Mouse (Mus musculus): Measurements from ENCODE around the gene Hoxa6. TPM values are rescaled to one million over a fixed set of nuclear protein-coding genes. Genes with fewer than 3 reads are reported as not detected.

Hoxa6 gene
- polyA plus RNA-seq, 1 experiment = not detected

DNA sequence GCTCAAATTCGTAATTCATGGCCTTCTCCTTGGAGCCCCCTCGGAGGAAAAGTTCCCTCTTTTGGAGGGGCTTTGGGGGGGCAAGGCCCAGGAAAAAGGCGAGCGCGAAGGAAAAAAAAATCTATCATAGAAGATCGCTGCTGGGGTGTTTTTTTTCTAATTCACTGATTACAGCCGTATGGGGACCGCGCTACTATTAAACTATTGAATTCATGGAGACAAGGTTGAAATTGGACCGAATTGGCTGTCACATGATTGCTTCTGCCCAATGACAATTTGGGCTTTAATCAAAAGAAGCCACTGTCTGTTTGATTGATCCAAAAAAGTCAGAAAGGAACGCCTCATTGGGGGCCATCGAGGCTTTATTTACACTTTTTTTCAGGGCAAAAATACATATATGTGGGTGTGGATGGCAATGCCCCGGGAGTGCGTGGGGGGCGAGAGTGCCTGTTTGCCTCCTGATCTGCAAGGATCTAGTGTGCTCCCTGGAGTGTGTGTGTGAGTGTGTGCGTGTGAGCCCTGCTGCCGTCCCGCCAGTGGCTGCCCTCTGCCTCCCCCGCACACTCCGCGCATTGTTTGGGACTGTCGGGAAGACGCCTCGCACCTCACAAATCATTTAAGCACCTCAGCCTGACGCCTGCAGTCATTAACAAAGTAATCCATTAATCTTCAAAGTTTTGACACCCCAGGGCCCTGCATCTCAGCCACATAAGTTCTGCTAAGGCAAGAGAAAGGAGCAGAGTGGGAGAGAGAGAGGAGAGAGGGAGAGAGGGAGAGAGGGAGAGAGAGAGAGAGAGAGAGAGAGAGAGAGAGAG, 43.7 kb downstream of the Hoxa6 start, which contains the start of gene Hoxa2:
Hoxa2 (minus strand) TSS at position 206 of the 815 bp plus-strand sequence.
- no peak within 1 kb of the TSS for H3K27ac ChIP-seq (ENCODE audit: insufficient read depth, low read length)
- H3K9me3 ChIP-seq (replicated peaks; ENCODE audit: control insufficient read depth, insufficient read depth, low read length, poor library complexity, severe bottlenecking) = no peaks in the 10 kb centered on the region
- peaks cover 51% of the 10 kb centered on the region for H3K27me3 ChIP-seq (ENCODE audit: control insufficient read depth, insufficient read depth, low read length, poor library complexity, severe bottlenecking)

DNA sequence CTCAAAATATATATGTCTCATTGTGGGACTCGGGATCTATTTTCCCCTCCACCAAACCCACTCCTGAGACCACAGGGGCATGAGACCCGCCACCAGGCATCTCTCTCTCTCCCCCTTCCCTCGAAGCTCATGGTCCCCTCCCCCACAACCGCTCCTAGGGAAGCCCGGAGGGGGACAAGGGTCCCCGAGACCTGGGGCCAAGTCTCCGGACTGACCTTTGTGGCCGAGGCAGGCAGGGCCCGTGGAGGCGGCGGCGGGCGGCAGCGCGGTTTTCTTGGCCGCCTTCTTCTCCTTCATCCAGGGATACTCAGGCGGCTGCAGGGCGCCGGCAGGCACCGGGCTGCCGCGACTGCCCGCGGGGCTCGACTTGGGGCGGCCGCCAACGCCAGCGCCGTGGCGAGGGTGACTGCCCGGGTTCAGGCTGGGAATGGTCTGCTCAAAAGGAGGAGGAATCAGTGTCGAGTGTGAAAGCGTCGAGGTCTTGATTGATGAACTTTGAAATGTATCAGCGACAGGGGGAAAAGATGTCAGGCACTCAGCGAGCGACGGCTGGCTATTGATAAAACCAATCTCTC, 44.4 kb downstream of the Hoxa6 start:
- H3K4me3 ChIP-seq (ENCODE audit: low read depth, low read length) = peak overlapping the region; percentile 16; the same call in 1 of the 2 replicates
- peaks cover 47% of the 10 kb centered on the region for H3K27me3 ChIP-seq (ENCODE audit: control insufficient read depth, insufficient read depth, low read length, poor library complexity, severe bottlenecking)
- no peak for TF ChIP-seq EP300 (IDR thresholded peaks at IDR 0.05; ENCODE audit: insufficient read depth, low read depth, low read length)
- TF ChIP-seq CTCF (IDR thresholded peaks at IDR 0.05; ENCODE audit: low read depth, low read length) = no peak
- no peak for TF ChIP-seq POLR2A (IDR thresholded peaks at IDR 0.05; ENCODE audit: insufficient read depth, low read length)
- H3K27ac ChIP-seq (ENCODE audit: insufficient read depth, low read length) = no peak overlapping the region
- H3K36me3 ChIP-seq (ENCODE audit: control insufficient read depth, insufficient read depth, low read length, poor library complexity, severe bottlenecking) = no peaks in the 10 kb centered on the region
- H3K9ac ChIP-seq (ENCODE audit: low read depth, poor library complexity, severe bottlenecking) = peak overlapping the region; percentile 21; the same call in 1 of the 2 replicates
- H3K9me3 ChIP-seq (replicated peaks; ENCODE audit: control insufficient read depth, insufficient read depth, low read length, poor library complexity, severe bottlenecking) = no peaks in the 10 kb centered on the region
- H3K4me1 ChIP-seq (ENCODE audit: control insufficient read depth, insufficient read depth, low read length) = peaks cover 7% of the 10 kb centered on the region

More for the DNA sequence above, 43.7 kb downstream of the Hoxa6 start, which contains the start of gene Hoxa2:
- H3K4me1 ChIP-seq (ENCODE audit: control insufficient read depth, insufficient read depth, low read length) = peaks cover 4% of the 10 kb centered on the region
- H3K9ac ChIP-seq (ENCODE audit: low read depth, poor library complexity, severe bottlenecking) = peak within 1 kb of the TSS; percentile 21; the same call in 1 of the 2 replicates
- TF ChIP-seq CTCF (IDR thresholded peaks at IDR 0.05; ENCODE audit: low read depth, low read length) (no peak), EP300 (IDR thresholded peaks at IDR 0.05; ENCODE audit: insufficient read depth, low read depth, low read length) (no peak), POLR2A (IDR thresholded peaks at IDR 0.05; ENCODE audit: insufficient read depth, low read length) (no peak)
- peak within 1 kb of the TSS; percentile 16; the same call in 1 of the 2 replicates for H3K4me3 ChIP-seq (ENCODE audit: low read depth, low read length)
- H3K36me3 ChIP-seq (ENCODE audit: control insufficient read depth, insufficient read depth, low read length, poor library complexity, severe bottlenecking) = no peaks in the 10 kb centered on the region

DNA sequence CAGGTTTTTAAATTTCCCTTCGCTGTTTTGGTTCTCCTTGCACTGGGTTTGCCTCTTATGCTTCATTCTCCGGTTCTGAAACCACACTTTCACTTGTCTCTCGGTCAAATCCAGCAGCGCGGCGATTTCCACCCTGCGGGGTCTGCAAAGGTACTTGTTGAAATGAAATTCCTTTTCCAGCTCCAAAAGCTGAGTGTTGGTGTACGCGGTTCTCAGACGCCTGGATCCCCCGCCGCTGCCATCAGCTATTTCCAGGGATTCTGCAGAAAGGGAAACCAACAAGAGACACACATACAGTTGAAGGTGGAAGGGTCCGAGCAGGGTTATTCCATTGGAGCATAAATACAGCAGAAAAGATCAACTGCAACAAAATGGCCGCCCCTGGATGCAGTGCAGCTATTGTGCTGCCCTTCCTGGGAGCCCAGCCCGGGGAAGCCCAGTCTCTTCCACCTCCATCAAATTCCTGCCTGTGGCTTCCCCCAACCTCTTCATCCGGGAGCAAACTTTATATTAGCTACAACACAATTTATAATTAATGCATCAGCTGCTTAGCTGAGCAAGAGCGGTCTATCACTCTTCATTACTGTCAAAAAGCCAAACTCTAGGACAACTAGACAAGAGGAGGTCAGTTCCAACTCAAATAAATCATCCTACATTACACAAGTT, 45.0 kb downstream of the Hoxa6 start:
- Histone ChIP-seq H3K9ac (ENCODE audit: low read depth, poor library complexity, severe bottlenecking) (no peak overlapping the region), H3K27ac (ENCODE audit: insufficient read depth, low read length) (no peak overlapping the region), H3K4me1 (ENCODE audit: control insufficient read depth, insufficient read depth, low read length) (peaks cover 7% of the 10 kb centered on the region), H3K9me3 (replicated peaks; ENCODE audit: control insufficient read depth, insufficient read depth, low read length, poor library complexity, severe bottlenecking) (no peaks in the 10 kb centered on the region), H3K27me3 (ENCODE audit: control insufficient read depth, insufficient read depth, low read length, poor library complexity, severe bottlenecking) (peaks cover 43% of the 10 kb centered on the region), H3K36me3 (ENCODE audit: control insufficient read depth, insufficient read depth, low read length, poor library complexity, severe bottlenecking) (no peaks in the 10 kb centered on the region), H3K4me3 (ENCODE audit: low read depth, low read length) (no peak overlapping the region)
- TF ChIP-seq POLR2A (IDR thresholded peaks at IDR 0.05; ENCODE audit: insufficient read depth, low read length) = no peak
- TF ChIP-seq EP300 (IDR thresholded peaks at IDR 0.05; ENCODE audit: insufficient read depth, low read depth, low read length) = no peak
- TF ChIP-seq CTCF (IDR thresholded peaks at IDR 0.05; ENCODE audit: low read depth, low read length) = no peak

DNA sequence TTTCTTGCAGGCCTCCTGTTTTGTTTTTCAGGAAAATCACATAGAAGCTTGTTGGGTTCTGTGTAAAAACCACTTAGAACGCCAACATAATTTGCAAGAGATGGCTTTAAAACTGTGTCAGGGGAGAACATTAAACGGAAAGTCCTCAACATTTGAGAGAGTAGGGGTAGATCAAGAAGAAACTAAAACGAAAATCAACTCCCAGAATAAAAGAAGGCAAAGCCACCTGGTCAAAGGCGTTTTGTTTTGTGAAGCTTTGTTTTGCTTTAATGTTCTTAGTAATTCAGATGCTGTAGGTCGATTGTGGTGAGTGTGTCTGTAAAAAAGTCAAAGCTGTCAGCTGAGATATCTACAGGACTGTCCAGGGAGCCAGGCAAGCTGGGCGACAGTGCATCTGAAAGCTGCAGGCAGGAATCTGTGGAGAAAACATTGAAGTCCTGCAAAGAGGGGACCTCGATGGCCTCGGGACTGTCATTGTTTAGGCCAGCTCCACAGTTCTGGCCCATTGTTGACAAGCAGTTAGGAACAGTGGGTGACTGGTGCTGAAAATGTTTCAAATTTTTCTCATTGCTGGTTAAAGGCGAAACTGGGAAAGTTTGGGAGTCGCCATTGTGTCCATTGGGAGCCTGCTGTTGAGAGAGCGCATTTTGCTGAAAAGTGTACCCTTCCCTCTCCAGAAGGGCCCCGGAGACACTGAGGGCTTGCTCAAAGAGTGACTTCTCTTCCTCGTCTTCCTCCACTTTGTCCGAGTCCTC, 45.7 kb downstream of the Hoxa6 start:
- H3K4me1 ChIP-seq (ENCODE audit: control insufficient read depth, insufficient read depth, low read length) = peaks cover 7% of the 10 kb centered on the region
- H3K9me3 ChIP-seq (replicated peaks; ENCODE audit: control insufficient read depth, insufficient read depth, low read length, poor library complexity, severe bottlenecking) = no peaks in the 10 kb centered on the region
- TF ChIP-seq EP300 (IDR thresholded peaks at IDR 0.05; ENCODE audit: insufficient read depth, low read depth, low read length) (no peak), POLR2A (IDR thresholded peaks at IDR 0.05; ENCODE audit: insufficient read depth, low read length) (no peak), CTCF (IDR thresholded peaks at IDR 0.05; ENCODE audit: low read depth, low read length) (no peak)
- no peak overlapping the region for H3K9ac ChIP-seq (ENCODE audit: low read depth, poor library complexity, severe bottlenecking)
- no peaks in the 10 kb centered on the region for H3K36me3 ChIP-seq (ENCODE audit: control insufficient read depth, insufficient read depth, low read length, poor library complexity, severe bottlenecking)
- H3K27ac ChIP-seq (ENCODE audit: insufficient read depth, low read length) = no peak overlapping the region
- peaks cover 40% of the 10 kb centered on the region for H3K27me3 ChIP-seq (ENCODE audit: control insufficient read depth, insufficient read depth, low read length, poor library complexity, severe bottlenecking)
- no peak overlapping the region for H3K4me3 ChIP-seq (ENCODE audit: low read depth, low read length)

DNA sequence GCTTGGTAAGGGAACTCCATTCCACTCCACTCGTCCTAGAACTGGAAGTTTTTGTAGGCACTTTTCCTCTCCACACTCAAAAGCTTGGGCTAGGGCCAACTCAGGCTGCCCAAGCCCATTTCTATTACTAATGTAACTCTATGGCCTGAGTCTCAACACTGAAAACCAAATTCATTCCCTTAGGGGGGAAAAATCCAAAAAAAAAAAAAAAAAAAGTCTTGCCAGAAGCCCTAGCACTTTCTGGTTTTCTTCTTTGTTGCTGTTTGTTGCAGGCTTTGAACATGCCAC, 46.5 kb downstream of the Hoxa6 start:
- Histone ChIP-seq H3K4me1 (ENCODE audit: control insufficient read depth, insufficient read depth, low read length) (peaks cover 7% of the 10 kb centered on the region), H3K27ac (ENCODE audit: insufficient read depth, low read length) (no peak overlapping the region), H3K9me3 (replicated peaks; ENCODE audit: control insufficient read depth, insufficient read depth, low read length, poor library complexity, severe bottlenecking) (no peaks in the 10 kb centered on the region), H3K4me3 (ENCODE audit: low read depth, low read length) (no peak overlapping the region), H3K27me3 (ENCODE audit: control insufficient read depth, insufficient read depth, low read length, poor library complexity, severe bottlenecking) (peaks cover 34% of the 10 kb centered on the region), H3K36me3 (ENCODE audit: control insufficient read depth, insufficient read depth, low read length, poor library complexity, severe bottlenecking) (no peaks in the 10 kb centered on the region), H3K9ac (ENCODE audit: low read depth, poor library complexity, severe bottlenecking) (no peak overlapping the region)
- TF ChIP-seq POLR2A (IDR thresholded peaks at IDR 0.05; ENCODE audit: insufficient read depth, low read length) = no peak
- no peak for TF ChIP-seq CTCF (IDR thresholded peaks at IDR 0.05; ENCODE audit: low read depth, low read length)
- no peak for TF ChIP-seq EP300 (IDR thresholded peaks at IDR 0.05; ENCODE audit: insufficient read depth, low read depth, low read length)

Data from ES-Bruce4 (cell line).